Mouse (Mus musculus): ENCODE measurements at regions not wholly inside any gene's neighbourhood (a gene's known extent, or its start where the extent isn't known, plus 50 kb on each side); places are given as distances from the start of the nearest gene placed in this dataset.

GRCm38 (mm10) chr2:133614672-133615071 is 62.7 kb downstream of the Bmp2 start:
- DNase-seq = peak; percentile 20

- DNase-seq = no peak
Observed at GRCm38 (mm10) chr2:133615299-133615698, 63.3 kb downstream of the Bmp2 start.

- DNase-seq = no peak
Observed at GRCm38 (mm10) chr2:133617317-133617835, 65.4 kb downstream of the Bmp2 start.

GRCm38 (mm10) chr2:133622523-133622922 is 70.6 kb downstream of the Bmp2 start:
- DNase-seq = no peak

- peak; percentile 63 for DNase-seq
Observed at GRCm38 (mm10) chr2:133625542-133625941, 73.6 kb downstream of the Bmp2 start.

- DNase-seq = no peak
Observed at GRCm38 (mm10) chr2:133628874-133629273, 76.9 kb downstream of the Bmp2 start.

GRCm38 (mm10) chr2:133635434-133635833 is 83.5 kb downstream of the Bmp2 start:
- no peak for DNase-seq

GRCm38 (mm10) chr2:133649874-133650481 is 98.0 kb downstream of the Bmp2 start:
- no peak for DNase-seq

- no peak for DNase-seq
Observed at GRCm38 (mm10) chr2:133666331-133667054, 114.5 kb downstream of the Bmp2 start.

- no peak for DNase-seq
Observed at GRCm38 (mm10) chr2:133667055-133667395, 115.1 kb downstream of the Bmp2 start.

- no peak for DNase-seq
Observed at GRCm38 (mm10) chr2:133669821-133670220, 117.9 kb downstream of the Bmp2 start.

- DNase-seq = no peak
Observed at GRCm38 (mm10) chr2:133671528-133671927, 119.6 kb downstream of the Bmp2 start.

GRCm38 (mm10) chr2:133684367-133684766 is 132.4 kb downstream of the Bmp2 start:
- DNase-seq = no peak

- DNase-seq = no peak
Observed at GRCm38 (mm10) chr2:133688121-133688787, 136.3 kb downstream of the Bmp2 start.

- no peak for DNase-seq
Observed at GRCm38 (mm10) chr2:133688788-133689155, 136.8 kb downstream of the Bmp2 start.

GRCm38 (mm10) chr2:133708735-133709584 is 157.0 kb downstream of the Bmp2 start:
- no peak for DNase-seq

- DNase-seq = no peak
Observed at GRCm38 (mm10) chr2:133716243-133716642, 164.3 kb downstream of the Bmp2 start.

- DNase-seq = no peak
Observed at GRCm38 (mm10) chr2:133717076-133717475, 165.1 kb downstream of the Bmp2 start.

GRCm38 (mm10) chr2:133724310-133724709 is 172.4 kb downstream of the Bmp2 start:
- peak; percentile 51 for DNase-seq

GRCm38 (mm10) chr2:133724757-133725156 is 172.8 kb downstream of the Bmp2 start:
- no peak for DNase-seq

GRCm38 (mm10) chr2:133734469-133735225 is 182.7 kb downstream of the Bmp2 start:
- no peak for DNase-seq
